Mouse (Mus musculus) adrenal gland, adult 8-10 months (tissue): ENCODE measurements at regions not wholly inside any gene's neighbourhood (a gene's known extent, or its start where the extent isn't known, plus 50 kb on each side); places are given as distances from the start of the nearest gene placed in this dataset.
"Not testable (repeated sequence)": the region's sequence is repeated elsewhere in the genome, so short reads cannot be mapped to it uniquely, and the experiment has no call there.

Experiments
- DNase-seq: peaks from one replicate; pipeline ENCODE4 v3.0.0; 2022

- no peak for DNase-seq
These were observed 300.1 kb downstream of the Vrk1 start for GRCm38 (mm10) chr12:106310171-106310570.

DNA sequence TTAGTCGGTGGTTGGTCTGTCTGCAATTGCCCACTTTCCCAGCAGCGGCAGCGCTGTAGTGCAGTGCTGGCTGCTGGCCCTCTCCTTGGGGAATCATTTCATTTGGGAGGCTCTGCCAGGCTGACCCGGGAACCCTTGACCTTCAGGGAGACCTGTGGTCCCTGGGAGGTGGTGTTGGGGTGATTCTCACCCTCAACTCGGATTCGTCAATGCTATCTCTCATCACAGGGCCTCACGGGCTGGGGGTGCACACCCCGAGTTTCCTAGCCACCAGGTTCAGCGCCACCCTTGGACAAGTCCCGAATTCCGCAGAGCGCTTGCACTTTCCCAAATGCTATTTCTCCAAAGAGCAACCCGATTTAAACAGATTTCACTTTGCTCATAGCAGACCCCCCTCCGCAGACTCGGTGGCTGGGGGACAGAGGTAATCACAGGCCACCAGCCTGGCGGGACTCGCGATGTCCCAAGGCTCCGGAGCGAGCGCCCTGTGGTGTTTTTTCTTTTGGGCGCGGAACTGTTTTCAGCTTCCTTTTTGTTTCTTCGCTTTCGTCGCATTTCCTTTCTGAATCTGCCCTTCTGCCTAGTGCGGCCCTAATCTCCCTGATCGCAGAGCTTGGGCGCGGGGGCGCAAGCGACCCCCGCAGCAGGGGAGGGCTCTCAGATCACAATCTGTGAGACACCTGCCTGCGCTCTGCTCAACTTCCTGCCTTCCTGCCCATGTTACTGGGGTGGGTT lies 300.7 kb downstream of the Vrk1 start:
- DNase-seq: peak; percentile 9

GRCm38 (mm10) chr12:106311320-106311825 lies 301.3 kb downstream of the Vrk1 start:
- DNase-seq: no peak

- DNase-seq: no peak
These were observed 302.0 kb downstream of the Vrk1 start for GRCm38 (mm10) chr12:106311831-106312600.

GRCm38 (mm10) chr12:106317738-106318137 lies 307.7 kb downstream of the Vrk1 start:
- DNase-seq: no peak

- DNase-seq: no peak
These were observed 311.5 kb downstream of the Vrk1 start for GRCm38 (mm10) chr12:106321511-106321910.

- DNase-seq: no peak
These were observed 316.6 kb downstream of the Vrk1 start for GRCm38 (mm10) chr12:106326611-106327010.

DNA sequence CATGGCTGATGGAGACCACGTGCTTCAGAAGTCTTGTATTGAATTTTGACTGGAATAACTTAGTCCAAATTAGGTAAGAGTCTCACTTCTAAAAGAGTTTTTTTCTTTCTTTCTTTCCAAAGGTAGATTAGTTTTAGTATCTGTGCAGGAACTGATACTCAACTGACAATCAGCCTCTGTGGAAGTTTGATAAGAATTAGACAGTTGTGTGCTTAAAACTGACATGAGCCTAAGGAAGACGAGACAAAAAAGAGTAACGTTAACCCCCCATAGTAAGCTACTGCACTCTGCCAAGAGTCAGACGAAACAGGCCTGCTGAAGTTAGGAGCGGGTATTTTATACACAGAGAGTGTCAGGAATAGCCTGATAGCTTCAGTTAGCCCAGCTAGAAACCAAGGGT lies 317.3 kb downstream of the Vrk1 start:
- DNase-seq: no peak

- DNase-seq: no peak
These were observed 347.8 kb downstream of the Vrk1 start for GRCm38 (mm10) chr12:106357867-106358266.

- DNase-seq: not testable (repeated sequence)
These were observed 351.6 kb downstream of the Vrk1 start for GRCm38 (mm10) chr12:106361646-106362045.

- no peak for DNase-seq
These were observed 364.9 kb downstream of the Vrk1 start for GRCm38 (mm10) chr12:106374840-106375375.

DNA sequence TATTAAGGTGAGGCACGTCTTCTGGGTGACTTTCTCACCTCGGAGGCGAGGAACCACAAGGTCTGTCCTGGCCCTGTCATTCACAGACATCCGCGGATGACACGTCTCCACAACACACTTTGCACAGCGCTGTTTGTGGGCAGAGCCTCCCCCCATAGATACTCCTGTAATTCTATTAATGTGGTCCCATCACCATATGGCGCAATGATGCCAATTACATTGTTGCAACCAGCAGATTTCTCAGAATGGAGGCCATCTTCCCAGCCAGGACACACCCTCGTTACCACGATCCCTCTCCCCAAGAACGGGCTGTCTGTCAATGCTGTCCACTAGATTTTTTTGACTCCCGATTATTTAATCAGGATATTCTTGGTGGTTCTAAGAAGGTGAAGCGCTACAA lies 365.9 kb downstream of the Vrk1 start:
- DNase-seq: no peak

- no peak for DNase-seq
These were observed 366.8 kb downstream of the Vrk1 start for GRCm38 (mm10) chr12:106376783-106377182.

DNA sequence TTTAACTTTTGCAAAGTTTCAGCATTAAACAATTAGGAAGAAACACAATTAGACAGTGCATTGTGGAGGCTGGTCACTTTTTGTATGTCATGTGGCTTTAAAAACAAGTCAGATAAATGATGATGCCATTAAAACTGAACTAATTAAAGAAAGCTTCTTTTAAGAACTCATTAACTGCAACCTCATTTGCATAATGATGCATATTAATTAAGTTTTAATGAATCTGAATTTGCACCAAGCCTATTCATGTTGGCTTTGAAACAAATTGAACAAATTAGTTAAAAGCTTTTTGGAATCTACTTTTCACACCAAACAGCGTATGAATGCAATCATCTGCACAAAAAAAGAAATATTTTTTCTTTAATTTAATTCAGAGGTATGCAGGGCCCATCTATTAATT lies 367.3 kb downstream of the Vrk1 start:
- DNase-seq: no peak

GRCm38 (mm10) chr12:106377761-106378160 lies 367.7 kb downstream of the Vrk1 start:
- DNase-seq: no peak

DNA sequence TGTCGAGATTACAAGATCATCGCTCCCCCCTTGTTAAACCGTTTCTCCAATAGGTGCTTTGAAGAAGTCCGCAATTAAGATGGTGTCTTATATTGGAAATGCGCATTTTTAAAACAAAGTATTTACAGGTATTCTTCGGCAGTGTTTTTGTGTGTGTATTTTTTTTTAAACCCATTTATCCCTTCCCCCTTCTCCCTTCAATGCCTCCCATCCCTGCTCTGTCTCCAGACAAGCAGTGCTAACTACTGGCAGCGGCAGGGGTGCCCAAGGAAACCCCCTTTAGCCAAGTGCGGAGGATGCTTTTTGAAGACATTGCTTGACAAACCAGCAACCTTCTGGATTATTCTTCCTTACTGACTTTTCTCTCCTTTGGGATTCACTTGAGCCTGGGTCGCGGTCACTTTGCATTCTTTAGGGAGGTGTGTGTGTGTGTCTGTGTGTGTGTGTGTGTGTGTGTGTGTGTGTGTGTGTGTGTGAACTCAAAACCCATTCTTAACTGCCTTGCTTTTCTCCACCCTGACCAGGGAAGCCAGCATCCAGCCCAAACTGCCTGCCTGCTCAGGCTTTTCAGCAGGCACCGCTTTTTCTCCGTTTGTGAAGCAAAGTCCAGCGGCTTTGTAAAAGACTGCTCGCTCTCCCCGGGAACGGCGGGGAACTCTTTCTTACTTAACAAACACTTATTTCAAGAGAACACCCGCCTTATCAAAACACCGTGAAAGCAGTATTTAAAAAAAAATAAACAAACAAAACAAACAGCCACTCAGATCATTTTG lies 368.5 kb downstream of the Vrk1 start:
- no peak for DNase-seq

GRCm38 (mm10) chr12:106379151-106379594 lies 369.1 kb downstream of the Vrk1 start:
- DNase-seq: peak; percentile 2

GRCm38 (mm10) chr12:106379779-106380178 lies 369.8 kb downstream of the Vrk1 start:
- DNase-seq: no peak

GRCm38 (mm10) chr12:106381821-106382220 lies 371.8 kb downstream of the Vrk1 start:
- no peak for DNase-seq

GRCm38 (mm10) chr12:106389214-106389613 lies 379.2 kb downstream of the Vrk1 start:
- DNase-seq: no peak

GRCm38 (mm10) chr12:106392316-106392715 lies 382.3 kb downstream of the Vrk1 start:
- no peak for DNase-seq

GRCm38 (mm10) chr12:106399085-106399484 lies 389.1 kb downstream of the Vrk1 start:
- DNase-seq: no peak

- no peak for DNase-seq
These were observed 401.0 kb downstream of the Vrk1 start for GRCm38 (mm10) chr12:106411075-106411474.
